Mouse (Mus musculus) olfactory bulb, adult 2 months (tissue): ENCODE results near the gene Foxp1. TPM values are rescaled to one million over a fixed set of nuclear protein-coding genes. Genes with fewer than 3 reads are reported as not detected.

Experiments used
- H3K27ac ChIP-seq: fragments of 200-500 bp; 2 replicates; pipeline ENCODE4 v1.5.1; 2012; ENCODE audit warnings: low read depth, low read length; ENCODE audit not compliant: insufficient read depth
- H3K4me1 ChIP-seq: fragments of 200-500 bp; 2 replicates; pipeline ENCODE4 v1.6.1; 2012; ENCODE audit warnings: low read length; ENCODE audit not compliant: control insufficient read depth, insufficient read depth
- H3K4me3 ChIP-seq: fragments of 200-500 bp; 2 replicates; pipeline ENCODE4 v1.5.1; 2012; ENCODE audit warnings: mild to moderate bottlenecking, low read depth, low read length, moderate library complexity; ENCODE audit not compliant: insufficient read depth
- CTCF ChIP-seq: fragments of 200-500 bp; IDR thresholded peaks from 2 replicates; pipeline ENCODE4 v1.5.1; 2012; ENCODE audit warnings: low read depth, mild to moderate bottlenecking, low read length, moderate library complexity; ENCODE audit not compliant: insufficient read depth
- POLR2A ChIP-seq: fragments of 200-500 bp; IDR thresholded peaks from 2 replicates; pipeline ENCODE4 v1.6.1; 2012; ENCODE audit warnings: mild to moderate bottlenecking, low read depth, low read length, moderate library complexity; ENCODE audit not compliant: insufficient read depth
- WGBS: fragments of 180-500 bp; shearing (Covaris S2); methylation state at CpG from one replicate; pipeline ENCODE4 v1.1.7; 2018; 5-methylcytosine and 5-hydroxymethylcytosine counted together
- polyA plus RNA-seq: library from polyadenylated mRNA; stranded (reverse); fragments of >200 nt; gene quantifications from 2 replicates; pipeline ENCODE4 v1.2.4, GENCODE M21; 2012; ENCODE audit warnings: low replicate concordance; ENCODE audit not compliant: missing spikeins, insufficient read depth, insufficient read length

Foxp1 gene
- polyA plus RNA-seq, 1 experiment = not detected

- Histone ChIP-seq H3K4me3 (no peak overlapping the region), H3K4me1 (0 out of 2 replicates have a peak, but pooled peaks cover 2% of the 10 kb centered on the region), H3K27ac (no peak overlapping the region)
- WGBS = 95% methylated on average over 3 of the region's 3 CpGs
- no peak for TF ChIP-seq CTCF
- no peak for TF ChIP-seq POLR2A
Observed at GRCm38 (mm10) chr6:99350566-99350965, 172.0 kb downstream of the Foxp1 start.

- 94% methylated on average over 5 of the region's 5 CpGs for WGBS
- no peak overlapping the region for H3K4me3 ChIP-seq
- H3K4me1 ChIP-seq = 0 out of 2 replicates have a peak, but pooled peaks cover 2% of the 10 kb centered on the region
- H3K27ac ChIP-seq = no peak overlapping the region
- TF ChIP-seq POLR2A (no peak), CTCF (no peak)
Observed at GRCm38 (mm10) chr6:99350156-99350555, 172.4 kb downstream of the Foxp1 start.

- Histone ChIP-seq H3K4me3 (no peak overlapping the region), H3K4me1 (0 out of 2 replicates have a peak, but pooled peaks cover 2% of the 10 kb centered on the region), H3K27ac (no peak overlapping the region)
- TF ChIP-seq CTCF (no peak), POLR2A (no peak)
- 56% methylated on average over 10 of the region's 10 CpGs for WGBS
Observed at GRCm38 (mm10) chr6:99347836-99348235, 174.7 kb downstream of the Foxp1 start.

GRCm38 (mm10) chr6:99344966-99345365 is 177.6 kb downstream of the Foxp1 start:
- H3K4me3 ChIP-seq = no peak overlapping the region
- no peak for TF ChIP-seq CTCF
- no peak for TF ChIP-seq POLR2A
- 97% methylated on average over 7 of the region's 7 CpGs for WGBS
- H3K4me1 ChIP-seq = 0 out of 2 replicates have a peak, but pooled peaks cover 2% of the 10 kb centered on the region
- H3K27ac ChIP-seq = no peak overlapping the region

- 74% methylated on average over 3 of the region's 3 CpGs for WGBS
- no peak for TF ChIP-seq CTCF
- no peak for TF ChIP-seq POLR2A
- H3K4me3 ChIP-seq = no peak overlapping the region
- H3K27ac ChIP-seq = no peak overlapping the region
- 0 out of 2 replicates have a peak, but pooled peaks cover 2% of the 10 kb centered on the region for H3K4me1 ChIP-seq
Observed at GRCm38 (mm10) chr6:99344357-99344756, 178.2 kb downstream of the Foxp1 start.

- TF ChIP-seq CTCF (no peak), POLR2A (no peak)
- Histone ChIP-seq H3K4me3 (no peak overlapping the region), H3K4me1 (0 out of 2 replicates have a peak, but pooled peaks cover 2% of the 10 kb centered on the region), H3K27ac (no peak overlapping the region)
- WGBS = 75% methylated on average over 3 of the region's 3 CpGs
Observed at GRCm38 (mm10) chr6:99343815-99344214, 178.7 kb downstream of the Foxp1 start.

GRCm38 (mm10) chr6:99342416-99342815 is 180.1 kb downstream of the Foxp1 start:
- Histone ChIP-seq H3K27ac (no peak overlapping the region), H3K4me3 (no peak overlapping the region), H3K4me1 (peaks cover 4% of the 10 kb centered on the region; the same call in 1 of the 2 replicates)
- TF ChIP-seq CTCF (no peak), POLR2A (no peak)
- WGBS = 99% methylated on average over 3 of the region's 3 CpGs

GRCm38 (mm10) chr6:99340902-99341301 is 181.6 kb downstream of the Foxp1 start:
- no peak overlapping the region for H3K4me3 ChIP-seq
- H3K4me1 ChIP-seq = peaks cover 4% of the 10 kb centered on the region; the same call in 1 of the 2 replicates
- WGBS = 85% methylated on average over 4 of the region's 4 CpGs
- no peak overlapping the region for H3K27ac ChIP-seq
- no peak for TF ChIP-seq POLR2A
- TF ChIP-seq CTCF = no peak

GRCm38 (mm10) chr6:99339986-99340721 is 182.4 kb downstream of the Foxp1 start:
- 60% methylated on average over 10 of the region's 10 CpGs for WGBS
- Histone ChIP-seq H3K27ac (no peak overlapping the region), H3K4me1 (peaks cover 4% of the 10 kb centered on the region; the same call in 1 of the 2 replicates)

More at GRCm38 (mm10) chr6:99339986-99340721, 182.4 kb downstream of the Foxp1 start:
- no peak overlapping the region for H3K4me3 ChIP-seq
- TF ChIP-seq POLR2A (no peak), CTCF (no peak)
